Mouse (Mus musculus): ENCODE measurements around the gene Mtfmt.

DNA sequence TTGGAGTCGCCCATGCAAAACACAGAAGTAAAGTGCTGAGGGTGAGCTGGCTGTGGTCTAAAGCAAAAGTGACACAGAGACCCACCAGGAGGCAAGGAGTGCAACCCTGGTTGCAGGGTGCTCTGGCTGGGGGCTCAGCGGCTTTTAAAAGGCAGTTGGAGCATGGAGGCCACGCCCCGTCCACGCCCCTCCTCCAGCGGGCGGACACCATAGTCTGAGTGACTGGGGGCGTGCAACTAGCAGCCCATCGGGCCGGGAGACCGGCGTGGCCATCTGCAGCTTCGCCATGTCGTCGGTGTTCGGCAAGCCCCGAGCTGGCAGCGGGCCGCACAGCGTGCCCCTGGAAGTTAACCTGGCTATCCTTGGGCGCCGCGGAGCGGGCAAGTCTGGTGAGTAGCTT is 37.3 kb upstream of the Mtfmt start, which contains the start of gene Rasl12:
- TF ChIP-seq SIN3A (IDR thresholded peaks at IDR 0.05; ENCODE audit: low read length) (no peak), MEF2A (IDR thresholded peaks at IDR 0.05; ENCODE audit: borderline replicate concordance, low read depth, low read length) (no peak), RAD21 (IDR thresholded peaks at IDR 0.05; ENCODE audit: low read depth, low read length) (no peak), ZNF384 (IDR thresholded peaks at IDR 0.05; ENCODE audit: low read depth, low read length) (no peak), CTCF (conservative IDR thresholded peaks at IDR 0.05 in 1 of 2, IDR thresholded peaks at IDR 0.05 in 1 of 2; ENCODE audit: low read depth in 2 of 2, low read length in 2 of 2) (no peak), ETS1 (conservative IDR thresholded peaks at IDR 0.05; ENCODE audit: low read depth, low read length) (no peak), ZKSCAN1 (IDR thresholded peaks at IDR 0.05; ENCODE audit: borderline replicate concordance, low read depth, low read length) (no peak), ZC3H11A (IDR thresholded peaks at IDR 0.05; ENCODE audit: low read depth, low read length) (no peak), POLR2A (IDR thresholded peaks at IDR 0.05; ENCODE audit: low read depth, low read length) (no peak)

Data from CH12.LX (cell line).